Mouse (Mus musculus) CD4-positive, CD25-positive, alpha-beta regulatory T cell, adult 2 months (primary cell): ENCODE measurements around the gene Olfr1039.
"Not testable (repeated sequence)": the region's sequence is repeated elsewhere in the genome, so short reads cannot be mapped to it uniquely, and the experiment has no call there.

Experiments
- DNase-seq: peaks from one replicate; pipeline ENCODE4 v3.0.0-alpha.2; 2012; ENCODE audit warnings: low read depth, low spot score

The Olfr1039 gene

DNA sequence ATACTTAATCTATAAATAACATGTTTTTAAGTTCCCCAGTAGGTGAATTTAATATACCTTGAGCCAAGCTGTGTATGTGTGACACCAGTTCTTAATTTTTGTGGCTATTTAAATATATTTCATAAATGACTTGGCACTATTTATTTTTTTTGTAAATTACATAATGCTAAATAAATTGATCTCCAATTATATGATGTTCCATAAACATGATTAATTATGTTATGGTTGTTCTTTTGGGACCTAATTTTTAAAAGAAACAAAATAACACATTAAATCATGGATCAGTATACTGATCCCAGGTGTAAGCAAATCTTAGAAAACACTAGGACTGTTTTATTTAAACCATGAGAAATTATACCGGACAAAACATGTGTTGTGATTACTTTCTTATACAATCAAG lies at the start of gene Olfr1039:
Gene Olfr1039 (minus strand): TSS at position 101 of the 400 bp plus-strand sequence.
- DNase-seq = no peak

DNA sequence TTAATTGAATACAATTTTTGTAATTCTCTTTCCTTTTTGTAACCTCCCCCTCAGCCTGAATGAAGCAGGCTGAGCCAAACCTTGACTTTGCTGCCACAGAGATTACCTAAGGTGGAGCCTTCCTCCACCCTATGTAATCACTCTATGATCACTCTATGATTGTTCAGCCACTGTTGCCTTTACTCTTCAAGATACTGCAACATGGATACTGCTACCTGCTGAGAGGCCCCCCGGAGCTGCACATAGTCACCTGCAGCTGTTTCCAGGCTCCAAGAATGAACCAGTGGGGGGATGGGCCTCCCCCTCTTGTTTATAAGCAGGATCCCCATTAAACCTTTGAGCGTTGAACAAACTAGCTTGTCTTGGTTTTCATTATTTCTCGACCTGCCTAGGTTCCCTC lies 44.2 kb upstream of the Olfr1039 start:
- DNase-seq = no peak

DNA sequence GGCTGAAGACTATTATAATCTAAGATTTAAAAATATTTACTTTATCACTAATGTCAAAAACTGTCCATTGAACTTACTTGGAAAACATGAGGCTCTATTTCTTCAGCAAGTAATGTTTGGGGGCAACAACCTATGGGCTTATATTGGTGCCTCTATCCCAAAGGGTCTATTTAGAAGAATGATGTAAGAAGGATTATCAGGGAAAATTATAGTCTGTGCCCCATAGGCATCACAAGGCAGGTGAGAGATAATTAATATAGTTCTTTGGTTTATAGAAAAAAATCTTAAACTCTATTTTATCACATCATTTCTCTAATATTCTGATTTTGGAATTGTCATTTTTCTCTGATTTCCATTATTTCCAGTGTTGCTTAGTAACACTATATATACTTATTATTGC lies 42.0 kb upstream of the Olfr1039 start, which contains the start of gene Olfr1044:
Gene Olfr1044 (minus strand): TSS at position 101 of the 400 bp plus-strand sequence.
- no peak for DNase-seq

DNA sequence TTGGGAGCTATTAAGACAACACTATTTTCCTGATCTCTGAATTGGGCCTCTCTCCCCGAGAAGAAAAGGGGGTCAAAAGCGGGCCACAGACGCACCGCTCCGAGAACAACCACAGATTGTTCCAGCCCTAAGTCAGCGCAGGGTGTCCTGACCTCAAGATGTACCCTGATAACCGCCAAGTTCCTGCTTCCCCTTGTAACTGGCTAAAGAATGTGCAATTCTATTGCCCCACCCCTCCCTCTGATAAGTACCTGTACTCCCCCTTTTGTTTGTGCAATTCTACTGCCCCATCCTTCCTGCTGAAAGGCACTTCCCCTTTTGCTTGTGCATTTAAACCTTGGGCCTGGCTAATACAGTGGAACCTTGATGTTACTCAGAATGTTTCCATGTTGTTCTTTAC lies 39.7 kb upstream of the Olfr1039 start:
- DNase-seq = not testable (repeated sequence)

DNA sequence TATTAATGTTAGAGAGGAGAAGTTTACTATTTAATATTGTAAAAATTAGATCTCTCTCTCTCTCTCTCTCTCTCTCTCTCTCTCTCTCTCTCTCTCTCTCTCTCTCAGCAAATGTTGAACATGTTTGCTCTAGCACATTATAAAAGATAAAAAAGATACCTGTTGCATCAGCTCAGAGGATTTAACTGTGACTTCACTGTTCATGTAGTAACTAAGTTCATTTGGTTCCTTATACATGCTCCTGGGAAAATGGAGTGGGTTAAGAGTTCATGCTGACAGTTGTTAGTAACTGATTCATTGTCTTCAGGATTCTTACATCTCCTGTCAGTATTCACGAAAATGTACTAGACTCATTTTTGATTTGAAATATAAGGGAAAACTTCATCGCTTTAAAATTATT lies 31.7 kb upstream of the Olfr1039 start, which contains the start of gene Olfr1043:
Gene Olfr1043 (minus strand): TSS at position 101 of the 400 bp plus-strand sequence.
- no peak for DNase-seq

DNA sequence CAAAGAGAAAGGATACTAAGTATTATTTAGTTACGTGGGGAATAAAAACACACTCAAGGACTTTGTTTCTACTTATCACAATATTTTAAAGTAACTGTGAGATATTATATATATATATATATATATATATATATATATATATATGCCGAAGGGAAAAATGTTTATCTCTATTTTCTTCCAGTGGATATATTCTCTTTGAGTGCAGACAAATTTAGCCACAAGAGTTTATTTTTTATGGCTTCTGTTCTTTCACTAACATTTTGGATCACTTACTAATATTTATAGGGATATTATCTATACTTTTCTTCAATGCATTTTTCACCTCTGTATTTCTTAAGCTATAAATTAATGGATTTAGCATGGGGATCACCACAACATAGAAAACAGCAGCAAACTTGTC lies 26.0 kb upstream of the Olfr1039 start, which contains the start of gene Olfr1042:
Gene Olfr1042 (minus strand): TSS at position 101 of the 400 bp plus-strand sequence.
- no peak for DNase-seq

DNA sequence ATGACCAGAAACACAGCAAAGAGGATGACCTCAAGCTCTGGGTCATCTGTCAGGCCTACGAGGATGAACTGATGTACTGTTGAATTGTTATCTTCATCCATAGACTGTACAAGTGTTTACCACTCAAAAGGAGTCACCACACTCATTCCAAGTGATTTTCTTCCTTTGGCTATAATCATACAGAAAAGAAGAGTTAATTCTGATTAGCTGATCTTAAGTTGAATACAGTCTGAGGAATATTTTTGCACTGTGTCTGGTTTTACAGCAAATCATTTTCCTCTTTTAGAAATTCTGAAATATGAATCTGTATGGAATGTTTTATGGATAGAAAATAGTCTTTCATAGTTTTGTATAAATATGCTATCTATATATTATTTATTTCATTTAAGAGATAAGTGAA lies 10.9 kb upstream of the Olfr1039 start, which contains the start of gene Olfr1040:
Gene Olfr1040 (minus strand): TSS at position 101 of the 400 bp plus-strand sequence.
- no peak for DNase-seq

DNA sequence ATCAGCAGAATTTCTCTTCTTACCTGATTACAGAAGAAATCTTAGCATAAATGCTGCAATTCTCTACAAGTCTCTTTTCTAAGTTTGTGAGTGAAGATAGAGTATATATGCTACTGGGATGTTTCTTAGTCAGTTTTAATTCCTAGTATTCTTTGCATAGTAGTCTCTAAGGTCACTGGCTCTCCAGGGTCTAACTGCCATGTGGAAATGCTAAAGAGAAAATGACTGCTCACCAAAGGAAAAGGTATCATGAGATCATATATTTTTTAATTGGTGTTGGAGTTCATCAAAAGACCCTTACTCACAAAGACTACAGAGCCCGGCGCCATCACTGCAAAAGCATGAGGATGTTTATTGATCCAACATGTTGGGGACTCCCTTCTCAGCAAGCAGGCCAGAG lies 48.4 kb downstream of the Olfr1039 start, which contains the start of gene Olfr1037:
Gene Olfr1037 (minus strand): TSS at position 101 of the 400 bp plus-strand sequence.
- DNase-seq = no peak

DNA sequence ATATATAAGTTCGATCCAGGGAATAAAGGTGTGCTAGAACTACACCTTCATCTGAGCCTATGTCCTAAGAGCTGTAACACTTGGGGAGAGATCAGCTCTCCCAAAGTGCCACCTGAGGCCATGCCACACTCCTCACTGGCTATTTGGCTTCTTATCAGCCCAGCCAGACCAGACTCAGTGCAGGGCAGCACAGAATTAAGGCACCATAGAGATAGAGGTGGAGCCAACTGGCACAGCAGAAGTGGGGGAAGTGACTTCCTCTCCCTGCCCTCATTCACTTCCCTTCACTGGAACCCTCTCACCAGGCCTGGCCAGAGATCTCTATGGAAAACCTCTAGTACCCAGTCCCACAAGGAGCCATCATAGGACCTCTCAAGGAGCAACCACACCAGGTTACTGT lies 55.2 kb downstream of the Olfr1039 start:
- not testable (repeated sequence) for DNase-seq
